Mouse (Mus musculus) midbrain, embryonic 14.5 days (tissue): ENCODE results near the gene Snn. TPM values are rescaled to one million over a fixed set of nuclear protein-coding genes. Genes with fewer than 3 reads are reported as not detected.
"Not testable (repeated sequence)": the region's sequence is repeated elsewhere in the genome, so short reads cannot be mapped to it uniquely, and the experiment has no call there.

Experiments
- ATAC-seq: fragments of 200-750 bp; cut with Nextera tagmentation; 2 replicates; pipeline ENCODE4 v1.8.0; 2017; ENCODE audit warnings: moderate number of reproducible peaks, moderate library complexity; ENCODE audit not compliant: low FRiP score, low TSS enrichment
- DNase-seq: peaks from one replicate; pipeline ENCODE4 v3.0.0-alpha.2; 2015
- H3K27ac ChIP-seq: fragments of 300-500 bp; sonication (generic); replicated peaks from 2 replicates; pipeline ENCODE4 v1.5.1; 2014; ENCODE audit warnings: mild to moderate bottlenecking, low read depth, low read length, moderate library complexity
- H3K27me3 ChIP-seq: fragments of 300-500 bp; sonication (generic); 2 replicates; pipeline ENCODE4 v1.6.1; 2014; ENCODE audit warnings: low read length, control low read depth, mixed read lengths; ENCODE audit not compliant: control insufficient read depth, insufficient read depth
- H3K36me3 ChIP-seq: fragments of 300-500 bp; sonication (generic); 2 replicates; pipeline ENCODE4 v1.6.1; 2014; ENCODE audit warnings: low read length, control low read depth; ENCODE audit not compliant: control insufficient read depth, insufficient read depth
- H3K4me1 ChIP-seq: fragments of 300-500 bp; sonication (generic); 2 replicates; pipeline ENCODE4 v1.6.1; 2014; ENCODE audit warnings: mild to moderate bottlenecking, antibody characterized with exemption, low read length, control low read depth; ENCODE audit not compliant: control insufficient read depth, insufficient read depth
- H3K4me2 ChIP-seq: fragments of 300-500 bp; sonication (generic); 2 replicates; pipeline ENCODE4 v1.6.1; 2014; ENCODE audit warnings: mild to moderate bottlenecking, low read length, moderate library complexity
- H3K4me3 ChIP-seq: fragments of 300-500 bp; sonication (generic); replicated peaks from 2 replicates; pipeline ENCODE4 v1.5.1; 2014; ENCODE audit warnings: low read depth, low read length
- H3K9ac ChIP-seq: fragments of 300-500 bp; sonication (generic); replicated peaks from 2 replicates; pipeline ENCODE4 v1.6.1; 2014; ENCODE audit warnings: mild to moderate bottlenecking, low read length, moderate library complexity
- H3K9me3 ChIP-seq: fragments of 300-500 bp; sonication (generic); 2 replicates; pipeline ENCODE4 v1.6.1; 2016; ENCODE audit warnings: low read length, control low read depth, mixed read lengths; ENCODE audit not compliant: control insufficient read depth
- WGBS: fragments of 180-500 bp; shearing (Covaris S2); extraction: QIAGEN DNeasy Blood & Tissue Kit; methylation state at CpG from one replicate; pipeline ENCODE4 v1.1.7; 2014; 5-methylcytosine and 5-hydroxymethylcytosine counted together
- polyA plus RNA-seq: library from polyadenylated mRNA; unstranded; fragments of >200 nt; fragmentation: Nextera tagmentation; extraction: Ambion mirVana; gene quantifications from 2 replicates; pipeline ENCODE4 v1.2.1, GENCODE M21; 2014

Snn gene
- polyA plus RNA-seq, result 129 and 169 TPM in 2 replicates

DNA sequence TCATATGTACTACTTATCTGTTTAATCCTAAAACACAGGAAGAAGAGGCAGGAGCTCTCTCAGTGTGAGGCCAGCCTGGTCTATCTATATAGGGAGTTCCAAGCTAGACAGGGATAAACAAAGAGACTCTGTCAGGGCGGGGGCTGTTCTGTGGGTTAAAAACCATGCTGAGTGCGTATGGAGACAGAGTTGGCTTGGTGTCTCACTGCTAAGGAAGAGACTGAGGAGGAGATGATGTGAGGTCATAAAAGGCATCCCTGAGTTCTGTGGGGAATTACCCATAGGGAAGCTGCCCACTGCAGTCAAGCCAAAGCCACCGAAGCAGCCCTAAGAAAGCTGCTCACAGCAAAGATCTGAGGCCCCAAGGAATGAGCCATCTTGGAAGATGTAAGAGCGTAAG is at the start of gene Snn:
Gene Snn (plus strand): TSS at position 301 of the 400 bp plus-strand sequence.
- ATAC-seq, result no peak
- no peak for DNase-seq
- H3K27ac ChIP-seq, result no peak within 1 kb of the TSS
- no peak within 1 kb of the TSS for H3K4me2 ChIP-seq
- 85% methylated on average over 4 of the region's 4 CpGs for WGBS
- H3K27me3 ChIP-seq, result no peaks in the 10 kb centered on the region
- peaks cover 21% of the 10 kb centered on the region for H3K4me1 ChIP-seq
- H3K36me3 ChIP-seq, result no peaks in the 10 kb centered on the region
- H3K9ac ChIP-seq, result no peak within 1 kb of the TSS
- H3K4me3 ChIP-seq, result no peak within 1 kb of the TSS
- no peaks in the 10 kb centered on the region for H3K9me3 ChIP-seq

- Histone ChIP-seq H3K27me3 (no peaks in the 10 kb centered on the region), H3K4me2 (no peak overlapping the region), H3K9me3 (no peaks in the 10 kb centered on the region), H3K4me3 (no peak overlapping the region), H3K9ac (no peak overlapping the region), H3K27ac (no peak overlapping the region), H3K4me1 (peaks cover 3% of the 10 kb centered on the region; the same call in 1 of the 2 replicates), H3K36me3 (no peaks in the 10 kb centered on the region)
- no peak for ATAC-seq
- WGBS, result 81% methylated on average over 2 of the region's 2 CpGs
- no peak for DNase-seq
These were observed 49.5 kb upstream of the Snn start for GRCm38 (mm10) chr16:11011206-11011605.

- no peak for ATAC-seq
- Histone ChIP-seq H3K27ac (no peak overlapping the region), H3K4me3 (no peak overlapping the region), H3K4me2 (no peak overlapping the region), H3K9me3 (no peaks in the 10 kb centered on the region), H3K4me1 (peaks cover 3% of the 10 kb centered on the region; the same call in 1 of the 2 replicates), H3K36me3 (no peaks in the 10 kb centered on the region), H3K9ac (no peak overlapping the region), H3K27me3 (no peaks in the 10 kb centered on the region)
- WGBS, result 96% methylated on average over 4 of the region's 4 CpGs
- DNase-seq, result no peak
These were observed 48.8 kb upstream of the Snn start for GRCm38 (mm10) chr16:11011939-11012338.

GRCm38 (mm10) chr16:11012571-11013463 is 47.9 kb upstream of the Snn start:
- Histone ChIP-seq H3K36me3 (no peaks in the 10 kb centered on the region), H3K27ac (no peak overlapping the region), H3K9me3 (no peaks in the 10 kb centered on the region), H3K4me1 (peaks cover 3% of the 10 kb centered on the region; the same call in 1 of the 2 replicates), H3K9ac (no peak overlapping the region), H3K27me3 (no peaks in the 10 kb centered on the region), H3K4me2 (no peak overlapping the region), H3K4me3 (no peak overlapping the region)
- DNase-seq (peak; percentile 73), ATAC-seq (peak; percentile 67)
- 68% methylated on average over 11 of the region's 11 CpGs for WGBS

DNA sequence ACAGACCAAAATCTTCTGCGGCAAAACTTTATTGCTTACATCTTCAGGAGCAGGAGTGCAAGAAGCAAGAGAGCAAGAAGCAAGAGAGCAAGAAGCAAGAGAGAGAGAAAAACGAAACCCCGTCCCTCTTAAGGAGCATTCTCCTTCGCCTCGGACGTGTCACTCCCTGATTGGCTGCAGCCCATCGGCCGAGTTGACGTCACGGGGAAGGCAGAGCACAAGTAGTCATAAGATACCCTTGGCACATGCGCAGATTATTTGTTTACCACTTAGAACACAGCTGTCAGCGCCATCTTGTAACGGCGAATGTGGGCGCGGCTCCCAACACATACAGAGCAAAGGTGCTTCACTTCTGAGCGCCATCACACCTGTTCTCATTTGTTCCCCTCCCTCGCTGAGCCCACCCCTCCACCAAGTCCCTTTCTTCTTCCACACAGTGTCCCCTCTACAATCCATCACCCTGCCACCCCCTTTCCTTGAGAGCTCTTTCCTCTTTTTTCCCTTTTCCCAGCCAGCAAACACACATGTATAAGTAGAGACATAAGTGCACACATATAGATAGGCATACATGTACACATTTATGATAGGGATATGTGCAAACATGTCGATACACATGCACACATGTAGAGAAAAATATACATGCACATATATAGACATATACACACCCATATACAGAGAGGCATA is 47.1 kb upstream of the Snn start:
- ATAC-seq, H3K36me3 ChIP-seq, H3K4me3 ChIP-seq, H3K4me2 ChIP-seq, H3K9ac ChIP-seq, H3K27me3 ChIP-seq, H3K27ac ChIP-seq, DNase-seq, H3K4me1 ChIP-seq, H3K9me3 ChIP-seq: not testable (repeated sequence)
- 94% methylated on average over 11 of the region's 19 CpGs for whole genome bisulfite sequencing

- no peaks in the 10 kb centered on the region for H3K9me3 ChIP-seq
- H3K9ac ChIP-seq, result no peak overlapping the region
- no peak overlapping the region for H3K4me3 ChIP-seq
- 84% methylated on average over 3 of the region's 3 CpGs for WGBS
- DNase-seq (no peak), ATAC-seq (no peak)
- H3K4me1 ChIP-seq, result no peaks in the 10 kb centered on the region
- H3K27me3 ChIP-seq, result no peaks in the 10 kb centered on the region
- H3K4me2 ChIP-seq, result no peak overlapping the region
- H3K36me3 ChIP-seq, result no peaks in the 10 kb centered on the region
- no peak overlapping the region for H3K27ac ChIP-seq
These were observed 46.3 kb upstream of the Snn start for GRCm38 (mm10) chr16:11014407-11014806.

DNA sequence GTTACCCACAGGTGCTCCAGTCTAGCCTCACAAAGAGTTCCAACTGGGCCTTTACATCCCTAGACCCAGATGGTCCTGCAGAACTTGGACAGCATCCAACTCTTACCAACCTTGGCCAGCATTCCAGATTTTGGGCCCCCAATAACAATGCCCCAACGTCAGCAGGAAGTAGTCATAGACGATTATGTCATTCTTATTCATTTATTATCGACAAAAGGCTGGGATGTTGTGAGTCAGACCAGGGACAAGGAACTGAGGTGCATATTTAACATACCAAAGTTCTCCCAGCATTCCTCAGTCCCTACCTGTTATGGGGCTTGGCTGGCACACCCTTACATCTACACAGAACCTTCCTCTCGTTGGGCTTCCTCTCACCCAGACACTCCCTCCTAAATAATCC is 44.4 kb upstream of the Snn start:
- ATAC-seq, result no peak

GRCm38 (mm10) chr16:11017807-11018595 is 42.7 kb upstream of the Snn start:
- Histone ChIP-seq H3K27me3 (no peaks in the 10 kb centered on the region), H3K4me2 (no peak overlapping the region), H3K4me3 (no peak overlapping the region), H3K9ac (no peak overlapping the region), H3K4me1 (no peaks in the 10 kb centered on the region; the same call in 1 of the 2 replicates), H3K9me3 (no peaks in the 10 kb centered on the region), H3K27ac (no peak overlapping the region), H3K36me3 (no peaks in the 10 kb centered on the region)
- no peak for ATAC-seq
- DNase-seq, result no peak
- 61% methylated on average over 11 of the region's 11 CpGs for WGBS

More for the DNA sequence above, 44.4 kb upstream of the Snn start:
- Histone ChIP-seq H3K27me3 (no peaks in the 10 kb centered on the region), H3K4me3 (no peak overlapping the region), H3K9ac (no peak overlapping the region), H3K36me3 (no peaks in the 10 kb centered on the region), H3K9me3 (no peaks in the 10 kb centered on the region), H3K27ac (no peak overlapping the region), H3K4me1 (no peaks in the 10 kb centered on the region), H3K4me2 (no peak overlapping the region)
- no peak for DNase-seq
- 88% methylated on average over 4 of the region's 4 CpGs for WGBS
